Mouse (Mus musculus): ENCODE results near the gene Zfp287. TPM values are rescaled to one million over a fixed set of nuclear protein-coding genes. Genes with fewer than 3 reads are reported as not detected.

The Zfp287 gene
- polyA plus RNA-seq, 1 experiment = 3.9 TPM

DNA sequence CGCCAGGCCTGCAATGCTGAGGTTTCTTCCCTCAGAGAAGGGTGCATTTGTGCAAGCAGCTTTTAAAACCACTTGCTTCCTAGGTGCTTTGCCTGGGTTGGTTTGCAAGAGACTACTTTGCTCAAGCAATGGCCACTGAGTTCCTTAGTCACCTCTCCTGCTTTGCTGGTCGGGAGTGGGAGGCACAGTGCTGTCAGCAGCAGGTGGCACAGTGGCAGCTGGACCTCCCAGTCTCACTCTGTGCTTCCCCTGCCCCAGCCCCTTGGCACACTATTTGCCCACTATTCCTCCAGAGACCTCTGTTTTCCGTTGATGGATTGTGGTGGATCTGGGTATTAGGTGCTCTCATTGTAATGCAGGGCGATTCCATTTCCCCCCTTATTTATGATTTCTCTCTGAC, 16.4 kb upstream of the Zfp287 start:
- TF ChIP-seq CTCF (IDR thresholded peaks at IDR 0.05; ENCODE audit: insufficient read depth, low read length) = no peak
- no peak for TF ChIP-seq POLR2A (IDR thresholded peaks at IDR 0.05; ENCODE audit: borderline replicate concordance, extremely low read depth, low read depth, low read length)
- no peak for DNase-seq
- H3K4me3 ChIP-seq (replicated peaks; ENCODE audit: extremely low read depth, low read depth, low read length) = no peak overlapping the region
- WGBS = 85% methylated on average over 4 of the region's 4 CpGs
- H3K4me1 ChIP-seq (ENCODE audit: control insufficient read depth, insufficient read depth, low read length) = peaks cover 2% of the 10 kb centered on the region; the same call in 1 of the 2 replicates

DNA sequence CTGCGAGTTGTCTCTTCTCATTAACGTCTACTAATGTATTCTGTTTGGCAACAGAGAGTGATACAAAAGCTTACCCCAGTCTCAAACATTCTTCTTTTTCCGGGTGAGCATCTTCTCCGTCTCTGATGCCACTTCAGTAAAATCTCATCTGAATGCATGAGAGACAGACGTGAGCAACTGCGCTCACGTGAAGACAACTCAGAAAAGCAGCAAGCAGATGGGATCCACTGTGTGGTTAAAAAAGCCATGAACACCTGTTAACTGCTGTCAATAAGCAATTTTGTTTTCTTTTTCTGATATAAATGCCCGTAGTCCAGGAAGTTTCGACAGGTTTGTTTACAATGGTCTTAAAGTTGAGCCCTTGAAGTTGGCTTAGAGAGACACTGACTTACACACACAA, 15.5 kb upstream of the Zfp287 start:
- WGBS = 70% methylated on average over 9 of the region's 9 CpGs
- no peak overlapping the region for H3K4me3 ChIP-seq (replicated peaks; ENCODE audit: extremely low read depth, low read depth, low read length)
- peaks cover 2% of the 10 kb centered on the region; the same call in 1 of the 2 replicates for H3K4me1 ChIP-seq (ENCODE audit: control insufficient read depth, insufficient read depth, low read length)
- DNase-seq = no peak
- TF ChIP-seq CTCF (IDR thresholded peaks at IDR 0.05; ENCODE audit: insufficient read depth, low read length) = no peak
- no peak for TF ChIP-seq POLR2A (IDR thresholded peaks at IDR 0.05; ENCODE audit: borderline replicate concordance, extremely low read depth, low read depth, low read length)

DNA sequence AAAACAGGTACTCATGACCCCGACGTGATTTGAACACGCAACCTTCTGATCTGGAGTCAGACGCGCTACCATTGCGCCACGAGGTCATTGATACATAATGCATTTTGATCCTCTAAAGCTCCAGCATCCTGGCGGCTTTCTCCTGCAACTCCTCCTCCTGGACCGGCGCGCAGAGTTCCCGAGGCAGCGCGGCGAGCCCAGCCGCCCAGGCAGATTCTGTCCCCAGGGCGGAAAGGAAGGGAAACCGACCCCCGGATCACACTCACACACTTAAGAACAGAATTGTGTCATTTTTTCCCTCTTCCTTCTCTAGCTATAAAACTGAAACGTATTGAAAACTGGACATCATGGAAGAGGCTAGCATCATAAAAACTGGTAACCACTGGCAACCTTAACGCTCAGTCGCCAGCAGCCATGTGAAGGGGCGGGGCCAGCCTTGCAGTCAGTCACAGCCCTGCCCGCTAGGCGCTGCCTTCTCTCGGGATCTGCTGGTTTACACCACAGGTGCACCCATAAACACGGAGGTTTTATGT, 14.4 kb upstream of the Zfp287 start:
- 3% methylated on average over 27 of the region's 27 CpGs for WGBS
- Histone ChIP-seq H3K4me3 (replicated peaks; ENCODE audit: extremely low read depth, low read depth, low read length) (peak overlapping the region; percentile 62), H3K4me1 (ENCODE audit: control insufficient read depth, insufficient read depth, low read length) (peaks cover 5% of the 10 kb centered on the region)
- DNase-seq = peak; percentile 45
- no peak for TF ChIP-seq CTCF (IDR thresholded peaks at IDR 0.05; ENCODE audit: insufficient read depth, low read length)
- no peak for TF ChIP-seq POLR2A (IDR thresholded peaks at IDR 0.05; ENCODE audit: borderline replicate concordance, extremely low read depth, low read depth, low read length)

DNA sequence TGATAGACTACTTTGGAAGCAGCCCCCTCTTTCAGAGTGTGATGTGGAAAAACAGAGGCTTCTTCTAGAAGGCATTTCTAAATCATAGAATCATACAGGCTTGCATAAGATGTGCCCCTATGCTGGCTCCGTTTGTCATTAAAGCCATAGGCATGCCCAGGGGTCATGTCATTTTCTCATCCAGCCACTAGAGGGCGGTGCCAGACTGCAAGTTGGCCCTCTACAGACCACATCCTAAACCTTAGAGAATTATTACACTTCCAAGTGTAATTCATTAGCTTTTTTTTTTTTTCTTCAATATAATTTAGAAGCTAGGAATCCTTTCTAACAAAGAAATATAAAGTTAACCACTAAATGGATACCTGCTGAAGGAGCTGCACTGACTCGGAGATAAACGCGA, 12.4 kb upstream of the Zfp287 start:
- Histone ChIP-seq H3K4me3 (replicated peaks; ENCODE audit: extremely low read depth, low read depth, low read length) (no peak overlapping the region), H3K4me1 (ENCODE audit: control insufficient read depth, insufficient read depth, low read length) (peaks cover 5% of the 10 kb centered on the region)
- TF ChIP-seq CTCF (IDR thresholded peaks at IDR 0.05; ENCODE audit: insufficient read depth, low read length) = peak; percentile 95
- TF ChIP-seq POLR2A (IDR thresholded peaks at IDR 0.05; ENCODE audit: borderline replicate concordance, extremely low read depth, low read depth, low read length) = no peak
- WGBS = 42% methylated on average over 5 of the region's 5 CpGs
- peak; percentile 61 for DNase-seq

DNA sequence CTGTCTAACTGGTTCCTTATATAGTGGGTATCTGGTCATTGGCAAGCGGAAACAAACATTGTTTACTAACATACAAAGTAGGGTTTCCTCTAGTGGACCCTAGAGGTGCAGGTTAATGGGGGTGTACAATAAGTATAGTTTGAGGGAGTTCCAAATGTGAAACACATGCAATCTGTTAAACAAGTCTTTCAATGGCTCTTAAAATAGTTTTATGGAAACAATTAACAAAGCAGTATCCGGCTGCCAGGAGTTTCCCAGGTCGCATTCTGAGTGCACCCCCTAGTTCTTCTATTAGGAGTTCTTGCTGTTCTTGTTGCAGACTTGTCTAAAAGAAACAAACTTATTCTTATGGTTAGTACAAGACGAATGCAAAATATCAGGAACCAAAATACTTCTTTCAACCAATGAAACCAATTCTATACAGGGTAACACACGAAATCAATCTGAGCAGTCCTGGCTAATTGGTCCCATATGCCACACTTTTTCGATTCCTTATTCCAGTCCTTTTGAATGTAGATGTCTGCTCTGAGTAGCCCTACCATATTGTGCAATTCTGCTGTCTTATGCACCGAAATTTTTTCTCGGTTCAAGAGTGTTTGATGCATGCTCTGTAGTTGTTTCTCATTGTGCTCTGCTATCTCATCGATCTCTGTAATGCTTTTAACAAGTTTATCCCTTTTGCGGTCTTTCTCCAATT, 10.7 kb upstream of the Zfp287 start:
- Histone ChIP-seq H3K4me3 (replicated peaks; ENCODE audit: extremely low read depth, low read depth, low read length) (no peak overlapping the region), H3K4me1 (ENCODE audit: control insufficient read depth, insufficient read depth, low read length) (peaks cover 5% of the 10 kb centered on the region)
- TF ChIP-seq CTCF (IDR thresholded peaks at IDR 0.05; ENCODE audit: insufficient read depth, low read length) (no peak), POLR2A (IDR thresholded peaks at IDR 0.05; ENCODE audit: borderline replicate concordance, extremely low read depth, low read depth, low read length) (no peak)
- WGBS = 65% methylated on average over 10 of the region's 10 CpGs
- DNase-seq = no peak

DNA sequence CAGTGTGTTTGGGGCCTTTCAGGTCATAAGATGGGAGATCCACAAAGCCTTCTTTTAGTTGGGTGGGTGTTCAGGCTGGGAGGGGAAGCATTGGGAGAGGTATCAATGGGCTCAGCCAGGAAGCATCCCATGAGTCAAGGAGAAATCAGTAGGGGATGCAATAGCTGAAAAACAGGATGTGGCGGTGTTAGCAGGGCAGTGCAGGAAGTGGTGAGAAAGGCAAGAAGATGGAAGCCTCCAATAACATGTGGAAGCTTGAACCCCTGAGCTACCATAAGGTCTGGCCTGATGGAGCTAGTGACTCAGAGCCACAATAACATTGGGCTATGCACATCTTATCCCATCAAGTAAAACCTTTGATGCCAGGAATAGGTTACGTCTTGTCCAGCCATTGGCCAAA, 9.5 kb upstream of the Zfp287 start:
- no peak for DNase-seq
- WGBS = 77% methylated on average over 2 of the region's 2 CpGs
- no peak for TF ChIP-seq CTCF (IDR thresholded peaks at IDR 0.05; ENCODE audit: insufficient read depth, low read length)
- no peak for TF ChIP-seq POLR2A (IDR thresholded peaks at IDR 0.05; ENCODE audit: borderline replicate concordance, extremely low read depth, low read depth, low read length)
- peaks cover 3% of the 10 kb centered on the region for H3K4me1 ChIP-seq (ENCODE audit: control insufficient read depth, insufficient read depth, low read length)
- no peak overlapping the region for H3K4me3 ChIP-seq (replicated peaks; ENCODE audit: extremely low read depth, low read depth, low read length)

DNA sequence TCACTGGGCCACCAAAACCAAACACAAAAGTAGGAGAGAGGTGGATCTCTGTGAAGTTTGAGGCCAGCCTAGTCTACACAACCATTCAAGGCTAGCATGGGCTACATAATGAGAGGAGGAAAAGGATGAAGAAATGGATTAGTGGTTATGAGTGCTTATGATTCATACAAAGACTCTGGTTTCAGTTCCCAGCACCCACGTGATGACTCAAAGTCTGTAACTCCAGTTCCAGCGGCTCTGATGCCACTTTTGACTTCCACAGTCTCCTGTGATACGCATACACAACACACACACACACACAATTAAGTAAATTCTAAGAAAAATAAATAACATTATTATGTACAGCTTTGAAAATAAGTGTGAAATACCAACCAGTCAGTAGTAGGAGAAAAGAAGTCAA, 960 bp upstream of the Zfp287 start:
- TF ChIP-seq POLR2A (IDR thresholded peaks at IDR 0.05; ENCODE audit: borderline replicate concordance, extremely low read depth, low read depth, low read length) = no peak
- TF ChIP-seq CTCF (IDR thresholded peaks at IDR 0.05; ENCODE audit: insufficient read depth, low read length) = no peak
- no peak for DNase-seq
- H3K4me1 ChIP-seq (ENCODE audit: control insufficient read depth, insufficient read depth, low read length) = peaks cover 3% of the 10 kb centered on the region; the same call in 1 of the 2 replicates
- WGBS = 67% methylated on average over 3 of the region's 3 CpGs
- H3K4me3 ChIP-seq (replicated peaks; ENCODE audit: extremely low read depth, low read depth, low read length) = no peak overlapping the region

DNA sequence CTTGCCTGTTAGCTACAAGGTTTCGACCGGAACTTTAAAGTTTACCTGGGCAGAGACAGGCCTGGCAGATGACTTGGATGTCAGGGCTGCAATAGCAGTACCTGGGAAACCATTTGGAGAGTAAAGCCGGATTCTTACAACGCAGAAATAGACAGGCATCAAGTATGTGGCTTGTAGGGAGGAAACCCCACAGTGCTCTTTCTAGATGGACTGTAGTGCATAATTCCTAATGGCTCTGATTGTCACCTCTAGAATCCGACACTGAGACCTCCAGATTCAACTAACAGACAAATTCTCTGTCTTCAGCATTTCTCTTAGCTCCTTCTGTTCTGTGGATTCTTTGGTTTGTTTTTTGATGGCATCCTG, 300 bp upstream of the Zfp287 start:
- H3K4me3 ChIP-seq (replicated peaks; ENCODE audit: extremely low read depth, low read depth, low read length) = peak overlapping the region; percentile 18
- 18% methylated on average over 5 of the region's 5 CpGs for WGBS

DNA sequence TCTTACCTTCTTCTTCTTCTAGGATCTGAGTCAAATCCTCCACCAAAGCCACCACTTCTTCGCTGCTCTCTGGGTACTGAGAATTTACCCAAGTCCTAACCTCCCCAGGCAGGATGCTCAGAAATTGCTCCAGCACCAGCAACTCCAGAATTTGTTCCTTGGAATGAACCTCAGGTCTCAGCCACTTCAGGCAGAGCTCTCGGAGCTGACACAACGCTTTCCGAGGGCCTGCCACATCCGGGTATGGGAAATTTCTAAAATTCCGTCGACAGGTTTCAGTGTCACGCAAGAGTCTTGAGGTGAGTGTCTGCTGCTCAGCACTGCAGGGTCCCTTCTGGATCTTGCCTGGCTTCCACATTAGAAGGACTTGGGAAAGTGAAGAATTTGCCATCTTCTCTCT, 3.4 kb downstream of the Zfp287 start:
- DNase-seq = no peak
- Histone ChIP-seq H3K4me3 (replicated peaks; ENCODE audit: extremely low read depth, low read depth, low read length) (no peak overlapping the region), H3K4me1 (ENCODE audit: control insufficient read depth, insufficient read depth, low read length) (peaks cover 3% of the 10 kb centered on the region; the same call in 1 of the 2 replicates)
- TF ChIP-seq POLR2A (IDR thresholded peaks at IDR 0.05; ENCODE audit: borderline replicate concordance, extremely low read depth, low read depth, low read length) (no peak), CTCF (IDR thresholded peaks at IDR 0.05; ENCODE audit: insufficient read depth, low read length) (no peak)
- 87% methylated on average over 8 of the region's 8 CpGs for WGBS

More for the DNA sequence above, 300 bp upstream of the Zfp287 start:
- TF ChIP-seq CTCF (IDR thresholded peaks at IDR 0.05; ENCODE audit: insufficient read depth, low read length) (no peak), POLR2A (IDR thresholded peaks at IDR 0.05; ENCODE audit: borderline replicate concordance, extremely low read depth, low read depth, low read length) (no peak)
- H3K4me1 ChIP-seq (ENCODE audit: control insufficient read depth, insufficient read depth, low read length) = peaks cover 3% of the 10 kb centered on the region; the same call in 1 of the 2 replicates
- DNase-seq = no peak

DNA sequence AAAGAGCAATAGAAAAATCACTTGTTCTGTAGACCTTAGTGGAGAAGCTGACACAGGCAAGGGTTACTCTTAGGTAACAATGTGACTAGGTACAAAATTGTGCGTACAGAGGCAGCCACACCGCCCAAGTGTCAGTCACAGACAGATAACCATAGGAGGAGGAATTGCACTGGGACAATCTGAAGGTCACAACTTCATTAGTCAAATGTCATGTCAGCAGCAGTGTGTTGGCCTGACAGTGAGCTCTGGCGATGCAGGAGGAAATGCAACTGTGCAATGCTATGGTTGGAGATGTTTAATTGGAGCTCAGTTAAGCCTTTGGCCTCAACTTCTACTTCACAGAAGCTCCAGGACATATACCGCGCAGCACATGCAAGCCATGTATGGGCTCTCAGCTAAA, 21.0 kb downstream of the Zfp287 start:
- 74% methylated on average over 5 of the region's 5 CpGs for WGBS
- H3K4me1 ChIP-seq (ENCODE audit: control insufficient read depth, insufficient read depth, low read length) = no peaks in the 10 kb centered on the region
- TF ChIP-seq POLR2A (IDR thresholded peaks at IDR 0.05; ENCODE audit: borderline replicate concordance, extremely low read depth, low read depth, low read length) (no peak), CTCF (IDR thresholded peaks at IDR 0.05; ENCODE audit: insufficient read depth, low read length) (no peak)

More for the DNA sequence above, 21.0 kb downstream of the Zfp287 start:
- no peak overlapping the region for H3K4me3 ChIP-seq (replicated peaks; ENCODE audit: extremely low read depth, low read depth, low read length)
- DNase-seq = no peak
